Comparison of ENCODE assay signal across 8 mouse cellular contexts in the genomic region with DNA sequence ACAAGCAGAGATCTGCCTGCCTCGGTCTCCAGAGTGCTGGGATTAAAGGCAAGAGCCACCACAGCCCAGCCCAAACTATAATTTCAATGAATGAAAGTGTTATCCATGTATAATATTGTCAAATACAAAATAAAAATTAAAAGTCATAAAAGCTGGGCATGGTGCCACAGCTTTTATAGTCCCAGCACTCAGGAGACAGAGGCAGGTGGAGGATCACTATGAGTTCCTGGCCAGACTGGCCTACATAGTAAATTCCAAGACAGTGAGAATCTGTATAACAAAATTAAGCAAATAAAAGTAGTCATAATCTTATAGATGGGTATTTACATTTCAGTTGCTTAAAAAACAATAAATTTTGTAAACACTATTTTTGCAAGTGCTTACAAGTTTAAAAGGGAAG. TPM values are rescaled to one million over a fixed set of nuclear protein-coding genes. Genes with fewer than 3 reads are reported as not detected.
DNase-seq lines count a peak whose midpoint lies in the region; ATAC-seq and TF ChIP-seq lines count a peak whose summit lies in the region.

No protein-coding gene starts in this region.

- H3K4me3 ChIP-seq in kidney, embryonic 14.5 days (ENCODE audit: low read length): peak overlapping the region; percentile 65; the same call in 1 of the 2 replicates
- H3K4me3 ChIP-seq in kidney, adult 2 months (ENCODE audit: insufficient read depth, low read depth, low read length): no peak overlapping the region; the same call in 1 of the 2 replicates
- H3K4me3 ChIP-seq in embryonic facial prominence, embryonic 11.5 days (ENCODE audit: low read depth, low read length): peak overlapping the region; percentile 63; the same call in 1 of the 2 replicates
- peak overlapping the region; percentile 95 for H3K4me3 ChIP-seq in hindbrain, embryonic 15.5 days
- peak overlapping the region; percentile 73 for H3K4me3 ChIP-seq in midbrain, embryonic 14.5 days (replicated peaks; ENCODE audit: low read depth, low read length)

- no peaks in the 10 kb centered on the region for H3K9me3 ChIP-seq in kidney, embryonic 14.5 days (ENCODE audit: control insufficient read depth, low read length)
- H3K9me3 ChIP-seq in embryonic facial prominence, embryonic 11.5 days (replicated peaks; ENCODE audit: control insufficient read depth, low read length): no peaks in the 10 kb centered on the region
- no peaks in the 10 kb centered on the region for H3K9me3 ChIP-seq in hindbrain, embryonic 15.5 days
- peaks cover 5% of the 10 kb centered on the region; the same call in 1 of the 2 replicates for H3K9me3 ChIP-seq in midbrain, embryonic 14.5 days (ENCODE audit: control insufficient read depth, low read length)

- no peak for ATAC-seq in kidney, embryonic 14.5 days (ENCODE audit: low FRiP score, low TSS enrichment)
- no peak for ATAC-seq in embryonic facial prominence, embryonic 11.5 days (replicated peaks; ENCODE audit: insufficient number of reproducible peaks, low FRiP score, low TSS enrichment, low read depth)
- no peak for ATAC-seq in hindbrain, embryonic 15.5 days (ENCODE audit: low FRiP score, low read depth)
- no peak for ATAC-seq in midbrain, embryonic 14.5 days (ENCODE audit: low FRiP score, low TSS enrichment)

- H3K9ac ChIP-seq in kidney, embryonic 14.5 days (ENCODE audit: low read depth, low read length): no peak overlapping the region
- H3K9ac ChIP-seq in embryonic facial prominence, embryonic 11.5 days (replicated peaks; ENCODE audit: low read length): no peak overlapping the region; the same call in 1 of the 2 replicates
- no peak overlapping the region for H3K9ac ChIP-seq in hindbrain, embryonic 15.5 days
- no peak overlapping the region; the same call in 1 of the 2 replicates for H3K9ac ChIP-seq in midbrain, embryonic 14.5 days (replicated peaks; ENCODE audit: low read length)

- peaks cover 6% of the 10 kb centered on the region for H3K4me1 ChIP-seq in kidney, embryonic 14.5 days (ENCODE audit: control insufficient read depth, insufficient read depth, low read length)
- no peaks in the 10 kb centered on the region for H3K4me1 ChIP-seq in kidney, adult 2 months (ENCODE audit: control insufficient read depth, insufficient read depth, low read length)
- H3K4me1 ChIP-seq in embryonic facial prominence, embryonic 11.5 days (ENCODE audit: control insufficient read depth, insufficient read depth, low read length): no peaks in the 10 kb centered on the region
- H3K4me1 ChIP-seq in hindbrain, embryonic 15.5 days (replicated peaks): 0 out of 2 replicates have a peak, but pooled peaks cover 4% of the 10 kb centered on the region
- 0 out of 2 replicates have a peak, but pooled peaks cover 4% of the 10 kb centered on the region for H3K4me1 ChIP-seq in midbrain, embryonic 14.5 days (ENCODE audit: control insufficient read depth, insufficient read depth, low read length)

- DNase-seq in kidney, adult 2 months: no peak
- no peak for DNase-seq in embryonic facial prominence, embryonic 11.5 days (ENCODE audit: low spot score)
- peak; percentile 2 for DNase-seq in midbrain, embryonic 14.5 days
- DNase-seq in embryo, embryonic 10 days (ENCODE audit: low spot score): no peak
- no peak for DNase-seq in embryo, embryonic 10.5 days (ENCODE audit: low spot score)
- DNase-seq in left cerebral cortex, adult 18-20 months (ENCODE audit: low spot score in 2 of 2): no peak

- no peak for TF ChIP-seq CTCF in kidney, adult 2 months (conservative IDR thresholded peaks at IDR 0.05; ENCODE audit: insufficient read depth, insufficient read length, low read depth, low read length)

- peak overlapping the region; percentile 49 for H3K4me2 ChIP-seq in kidney, embryonic 14.5 days (replicated peaks; ENCODE audit: low read depth, low read length)
- H3K4me2 ChIP-seq in embryonic facial prominence, embryonic 11.5 days (ENCODE audit: low read depth, low read length): no peak overlapping the region
- H3K4me2 ChIP-seq in hindbrain, embryonic 15.5 days: peak overlapping the region; percentile 67
- H3K4me2 ChIP-seq in midbrain, embryonic 14.5 days (ENCODE audit: low read length): peak overlapping the region; percentile 53

- no peak for TF ChIP-seq POLR2A in kidney, adult 2 months (IDR thresholded peaks at IDR 0.05; ENCODE audit: low read depth, low read length)

- H3K27ac ChIP-seq in kidney, embryonic 14.5 days (ENCODE audit: low read depth, low read length): no peak overlapping the region
- no peak overlapping the region for H3K27ac ChIP-seq in kidney, adult 2 months (ENCODE audit: insufficient read depth, low read depth, low read length)
- H3K27ac ChIP-seq in embryonic facial prominence, embryonic 11.5 days (replicated peaks; ENCODE audit: low read depth, low read length): no peak overlapping the region; the same call in 1 of the 2 replicates
- H3K27ac ChIP-seq in hindbrain, embryonic 15.5 days (replicated peaks): no peak overlapping the region
- no peak overlapping the region for H3K27ac ChIP-seq in midbrain, embryonic 14.5 days (replicated peaks; ENCODE audit: low read depth, low read length)

- peaks cover 6% of the 10 kb centered on the region for H3K36me3 ChIP-seq in kidney, embryonic 14.5 days (ENCODE audit: control insufficient read depth, insufficient read depth, low read length)
- H3K36me3 ChIP-seq in kidney, adult 2 months (ENCODE audit: control insufficient read depth, insufficient read depth, low read length): no peaks in the 10 kb centered on the region
- H3K36me3 ChIP-seq in embryonic facial prominence, embryonic 11.5 days (replicated peaks; ENCODE audit: control insufficient read depth, insufficient read depth, low read depth, low read length): no peaks in the 10 kb centered on the region
- H3K36me3 ChIP-seq in hindbrain, embryonic 15.5 days: peaks cover 15% of the 10 kb centered on the region
- H3K36me3 ChIP-seq in midbrain, embryonic 14.5 days (ENCODE audit: control insufficient read depth, insufficient read depth, low read length): peaks cover 16% of the 10 kb centered on the region

- WGBS in kidney, embryonic 14.5 days: 94% methylated on average over 1 of the region's 1 CpGs
- 100% methylated on average over 1 of the region's 1 CpGs for WGBS in kidney, adult 2 months
- 97% methylated on average over 1 of the region's 1 CpGs for WGBS in embryonic facial prominence, embryonic 11.5 days
- WGBS in hindbrain, embryonic 15.5 days: 97% methylated on average over 1 of the region's 1 CpGs
- 93% methylated on average over 1 of the region's 1 CpGs for WGBS in midbrain, embryonic 14.5 days

- H3K27me3 ChIP-seq in kidney, embryonic 14.5 days (ENCODE audit: control insufficient read depth, insufficient read depth, low read length): no peaks in the 10 kb centered on the region
- no peaks in the 10 kb centered on the region for H3K27me3 ChIP-seq in kidney, adult 2 months (replicated peaks; ENCODE audit: control insufficient read depth, insufficient read depth, low read length)
- no peaks in the 10 kb centered on the region for H3K27me3 ChIP-seq in embryonic facial prominence, embryonic 11.5 days (ENCODE audit: control insufficient read depth, insufficient read depth, low read length)
- H3K27me3 ChIP-seq in hindbrain, embryonic 15.5 days: no peaks in the 10 kb centered on the region
- no peaks in the 10 kb centered on the region for H3K27me3 ChIP-seq in midbrain, embryonic 14.5 days (ENCODE audit: control insufficient read depth, insufficient read depth, low read length)

RNA-seq across cellular contexts. Expression of a gene that starts 0.4 kb away (rescaled TPM):
- polyA plus RNA-seq in kidney, embryonic 14.5 days (2014; fragmentation: Nextera tagmentation; extraction: Ambion mirVana): 37.7 and 38.3 TPM in 2 replicates
- 13.5 and 16.4 TPM in 2 replicates for polyA plus RNA-seq in kidney, adult 2 months (2012; rRNA removed)
- 17.1 and 18.2 TPM in 2 replicates for polyA plus RNA-seq in embryonic facial prominence, embryonic 11.5 days (2014; fragmentation: Nextera tagmentation; extraction: Ambion mirVana)
- 19.9 TPM in 2 replicates for polyA plus RNA-seq in hindbrain, embryonic 15.5 days (2015; fragmentation: Nextera tagmentation; extraction: Ambion mirVana)
- 18.7 and 19.5 TPM in 2 replicates for polyA plus RNA-seq in midbrain, embryonic 14.5 days (2014; fragmentation: Nextera tagmentation; extraction: Ambion mirVana)
- 10 to 100 TPM; 16.7 to 17.1 TPM for total RNA-seq in left cerebral cortex, adult 18-20 months (2021)
